Mouse (Mus musculus) forebrain, embryonic 14.5 days (tissue): Measurements from ENCODE around the gene Olfr1508. TPM values are rescaled to one million over a fixed set of nuclear protein-coding genes. Genes with fewer than 3 reads are reported as not detected.

ENCODE experiments used
- polyA plus RNA-seq: library from polyadenylated mRNA; unstranded; fragments of >200 nt; fragmentation: Nextera tagmentation; extraction: Ambion mirVana; gene quantifications from 2 replicates; pipeline ENCODE4 v1.2.1, GENCODE M21; 2014

The Olfr1508 gene
- polyA plus RNA-seq, 1 experiment from 2014 or later = not detected

Other genes with a start within 250 kb of the Olfr1508 start
- 44.9 and 45.8 TPM in 2 replicates for gene Chd8, start 209.7 kb downstream of the Olfr1508 start, polyA plus RNA-seq
- gene Tox4, start 188.3 kb downstream of the Olfr1508 start, polyA plus RNA-seq = 55.2 and 55.7 TPM in 2 replicates
- gene Rab2b, start 187.9 kb downstream of the Olfr1508 start, polyA plus RNA-seq = 40.2 and 40.3 TPM in 2 replicates
- gene Mettl3, start 162.4 kb downstream of the Olfr1508 start, polyA plus RNA-seq = 42.4 and 46.9 TPM in 2 replicates
- 25.1 and 30.1 TPM in 2 replicates for gene Sall2, start 138.7 kb downstream of the Olfr1508 start, polyA plus RNA-seq
- gene Olfr1513, start 111.1 kb downstream of the Olfr1508 start, polyA plus RNA-seq = not detected in 2 replicates
- gene Olfr1512, start 88.3 kb downstream of the Olfr1508 start, polyA plus RNA-seq = not detected in 2 replicates
- not detected in 2 replicates for gene Olfr1511, start 70.1 kb downstream of the Olfr1508 start, polyA plus RNA-seq
- not detected in 2 replicates for gene Olfr1510, start 53.1 kb downstream of the Olfr1508 start, polyA plus RNA-seq
- not detected in 2 replicates for gene Olfr1509, start 24.5 kb downstream of the Olfr1508 start, polyA plus RNA-seq
- gene Olfr1507, start 28.3 kb upstream of the Olfr1508 start, polyA plus RNA-seq = not detected in 2 replicates